Mouse (Mus musculus) hindbrain, embryonic 15.5 days (tissue): Measurements from ENCODE around the gene Rundc1. TPM values are rescaled to one million over a fixed set of nuclear protein-coding genes. Genes with fewer than 3 reads are reported as not detected.
"Not testable (repeated sequence)": the region's sequence is repeated elsewhere in the genome, so short reads cannot be mapped to it uniquely, and the experiment has no call there.

Experiments used
- ATAC-seq: fragments of 200-750 bp; cut with Nextera tagmentation; 2 replicates; pipeline ENCODE4 v1.8.0; 2017; ENCODE audit warnings: low read depth, moderate number of reproducible peaks, moderate TSS enrichment; ENCODE audit not compliant: low FRiP score
- H3K27ac ChIP-seq: fragments of 300-500 bp; sonication (generic); replicated peaks from 2 replicates; pipeline ENCODE4 v1.5.1; 2015; ENCODE audit warnings: mild to moderate bottlenecking, inconsistent platforms
- H3K27me3 ChIP-seq: fragments of 300-500 bp; sonication (generic); 2 replicates; pipeline ENCODE4 v1.6.1; 2015; ENCODE audit warnings: control low read depth, inconsistent platforms
- H3K36me3 ChIP-seq: fragments of 300-500 bp; sonication (generic); 2 replicates; pipeline ENCODE4 v1.6.1; 2015; ENCODE audit warnings: control low read depth, inconsistent platforms
- H3K4me1 ChIP-seq: fragments of 300-500 bp; sonication (generic); replicated peaks from 2 replicates; pipeline ENCODE4 v1.6.1; 2015; ENCODE audit warnings: control low read depth, inconsistent platforms
- H3K4me2 ChIP-seq: fragments of 300-500 bp; sonication (generic); 2 replicates; pipeline ENCODE4 v1.6.1; 2015; ENCODE audit warnings: moderate library complexity, mild to moderate bottlenecking, inconsistent platforms
- H3K4me3 ChIP-seq: fragments of 300-500 bp; sonication (generic); 2 replicates; pipeline ENCODE4 v1.5.1; 2015; ENCODE audit warnings: mild to moderate bottlenecking, inconsistent platforms
- H3K9ac ChIP-seq: fragments of 300-500 bp; sonication (generic); 2 replicates; pipeline ENCODE4 v1.6.1; 2015; ENCODE audit warnings: inconsistent platforms
- H3K9me3 ChIP-seq: fragments of 300-500 bp; sonication (generic); 2 replicates; pipeline ENCODE4 v1.6.1; 2016; ENCODE audit warnings: control low read depth, inconsistent platforms
- WGBS: fragments of 180-500 bp; shearing (Covaris S2); methylation state at CpG from one replicate; pipeline ENCODE4 v1.1.7; 2015; 5-methylcytosine and 5-hydroxymethylcytosine counted together
- polyA plus RNA-seq: library from polyadenylated mRNA; unstranded; fragments of >200 nt; fragmentation: Nextera tagmentation; extraction: Ambion mirVana; gene quantifications from 2 replicates; pipeline ENCODE4 v1.2.1, GENCODE M21; 2015

Gene Rundc1
- polyA plus RNA-seq, 1 experiment from 2014 or later: 32.0 TPM

GRCm38 (mm10) chr11:101460321-101460720 lies 35.4 kb downstream of the Rundc1 start:
- H3K36me3 ChIP-seq: peaks cover 58% of the 10 kb centered on the region
- WGBS: 92% methylated on average over 15 of the region's 15 CpGs
- H3K4me3 ChIP-seq: no peak overlapping the region
- no peak overlapping the region for H3K4me2 ChIP-seq
- peaks cover 31% of the 10 kb centered on the region for H3K4me1 ChIP-seq
- ATAC-seq: no peak
- H3K9ac ChIP-seq: no peak overlapping the region
- no peaks in the 10 kb centered on the region for H3K27me3 ChIP-seq
- H3K27ac ChIP-seq: no peak overlapping the region
- H3K9me3 ChIP-seq: no peaks in the 10 kb centered on the region

GRCm38 (mm10) chr11:101462141-101462540 lies 37.3 kb downstream of the Rundc1 start:
- peak overlapping the region; percentile 71 for H3K4me2 ChIP-seq
- ATAC-seq: no peak
- 56% methylated on average over 14 of the region's 14 CpGs for WGBS
- peaks cover 51% of the 10 kb centered on the region for H3K36me3 ChIP-seq
- no peaks in the 10 kb centered on the region for H3K9me3 ChIP-seq
- H3K27me3 ChIP-seq: no peaks in the 10 kb centered on the region
- H3K4me1 ChIP-seq: peaks cover 41% of the 10 kb centered on the region
- H3K27ac ChIP-seq: no peak overlapping the region; the same call in 1 of the 2 replicates
- H3K9ac ChIP-seq: no peak overlapping the region
- H3K4me3 ChIP-seq: no peak overlapping the region

GRCm38 (mm10) chr11:101462583-101463440 lies 37.9 kb downstream of the Rundc1 start:
- Histone ChIP-seq H3K4me3 (peak overlapping the region; percentile 95; the same call in 1 of the 2 replicates), H3K27me3 (no peaks in the 10 kb centered on the region), H3K27ac (no peak overlapping the region; the same call in 1 of the 2 replicates), H3K4me1 (peaks cover 47% of the 10 kb centered on the region), H3K9ac (no peak overlapping the region), H3K9me3 (no peaks in the 10 kb centered on the region), H3K4me2 (peak overlapping the region; percentile 71), H3K36me3 (peaks cover 45% of the 10 kb centered on the region)
- 24% methylated on average over 13 of the region's 13 CpGs for WGBS
- peak; percentile 37; the same call in 1 of the 2 replicates for ATAC-seq

- ATAC-seq: peak; percentile 1; the same call in 1 of the 2 replicates
These were observed 39.6 kb downstream of the Rundc1 start, which contains the start of gene Rnd2 for GRCm38 (mm10) chr11:101464211-101465100. Rnd2 (plus strand) TSS chr11:101464999.

GRCm38 (mm10) chr11:101465101-101465868 lies 40.4 kb downstream of the Rundc1 start:
- no peaks in the 10 kb centered on the region for H3K9me3 ChIP-seq
- H3K4me2 ChIP-seq: peak overlapping the region; percentile 71
- H3K27ac ChIP-seq: peak overlapping the region; percentile 96
- H3K36me3 ChIP-seq: peaks cover 21% of the 10 kb centered on the region
- H3K9ac ChIP-seq: peak overlapping the region; percentile 96
- peak overlapping the region; percentile 95 for H3K4me3 ChIP-seq
- peaks cover 62% of the 10 kb centered on the region for H3K4me1 ChIP-seq
- peak; percentile 43 for ATAC-seq
- H3K27me3 ChIP-seq: no peaks in the 10 kb centered on the region
- WGBS: under 1% methylated on average over 51 of the region's 51 CpGs

More at GRCm38 (mm10) chr11:101464211-101465100, 39.6 kb downstream of the Rundc1 start, which contains the start of gene Rnd2:
- H3K9me3 ChIP-seq: no peaks in the 10 kb centered on the region
- peak within 1 kb of the TSS; percentile 71 for H3K4me2 ChIP-seq
- no peaks in the 10 kb centered on the region for H3K27me3 ChIP-seq
- peak within 1 kb of the TSS; percentile 96 for H3K9ac ChIP-seq
- peaks cover 30% of the 10 kb centered on the region for H3K36me3 ChIP-seq
- 10% methylated on average over 12 of the region's 12 CpGs for WGBS
- peak within 1 kb of the TSS; percentile 95 for H3K4me3 ChIP-seq
- H3K4me1 ChIP-seq: peaks cover 56% of the 10 kb centered on the region
- peak within 1 kb of the TSS; percentile 96 for H3K27ac ChIP-seq

GRCm38 (mm10) chr11:101465869-101466551 lies 41.1 kb downstream of the Rundc1 start, which contains the start of gene Vat1:
Vat1 (minus strand) TSS chr11:101466230.
- Histone ChIP-seq H3K36me3 (peaks cover 15% of the 10 kb centered on the region), H3K9ac (peak within 1 kb of the TSS; percentile 96), H3K4me1 (peaks cover 65% of the 10 kb centered on the region), H3K4me3 (peak within 1 kb of the TSS; percentile 95), H3K27me3 (no peaks in the 10 kb centered on the region), H3K4me2 (peak within 1 kb of the TSS; percentile 81), H3K27ac (peak within 1 kb of the TSS; percentile 96), H3K9me3 (no peaks in the 10 kb centered on the region)
- peak; percentile 75 for ATAC-seq
- WGBS: under 1% methylated on average over 60 of the region's 60 CpGs

- H3K9me3 ChIP-seq, H3K9ac ChIP-seq, H3K27ac ChIP-seq, ATAC-seq, H3K36me3 ChIP-seq, H3K27me3 ChIP-seq: not testable (repeated sequence)
- 54% methylated on average over 5 of the region's 5 CpGs for WGBS
- H3K4me1 ChIP-seq: peaks cover 65% of the 10 kb centered on the region
- H3K4me2 ChIP-seq: peak overlapping the region; percentile 71
- H3K4me3 ChIP-seq: peak overlapping the region; percentile 95
These were observed 41.7 kb downstream of the Rundc1 start for GRCm38 (mm10) chr11:101466552-101466950.

GRCm38 (mm10) chr11:101467477-101468262 lies 42.8 kb downstream of the Rundc1 start:
- peak overlapping the region; percentile 85 for H3K9ac ChIP-seq
- no peaks in the 10 kb centered on the region for H3K27me3 ChIP-seq
- H3K9me3 ChIP-seq: no peaks in the 10 kb centered on the region
- peak overlapping the region; percentile 86 for H3K27ac ChIP-seq
- WGBS: under 1% methylated on average over 42 of the region's 54 CpGs
- H3K4me3 ChIP-seq: peak overlapping the region; percentile 95
- peak; percentile 56 for ATAC-seq
- H3K4me1 ChIP-seq: peaks cover 62% of the 10 kb centered on the region
- no peaks in the 10 kb centered on the region; the same call in 1 of the 2 replicates for H3K36me3 ChIP-seq
- peak overlapping the region; percentile 81 for H3K4me2 ChIP-seq

- Histone ChIP-seq H3K9ac (peak overlapping the region; percentile 85), H3K4me3 (peak overlapping the region; percentile 95), H3K4me1 (peaks cover 56% of the 10 kb centered on the region), H3K36me3 (no peaks in the 10 kb centered on the region; the same call in 1 of the 2 replicates), H3K27ac (peak overlapping the region; percentile 86), H3K27me3 (no peaks in the 10 kb centered on the region), H3K4me2 (peak overlapping the region; percentile 81), H3K9me3 (no peaks in the 10 kb centered on the region)
- ATAC-seq: peak; percentile 28
- under 1% methylated on average over 28 of the region's 31 CpGs for WGBS
These were observed 43.4 kb downstream of the Rundc1 start for GRCm38 (mm10) chr11:101468263-101468688.

GRCm38 (mm10) chr11:101468731-101469130 lies 43.8 kb downstream of the Rundc1 start:
- Histone ChIP-seq H3K9me3 (no peaks in the 10 kb centered on the region), H3K36me3 (no peaks in the 10 kb centered on the region; the same call in 1 of the 2 replicates), H3K9ac (peak overlapping the region; percentile 85), H3K4me1 (peaks cover 51% of the 10 kb centered on the region), H3K4me2 (peak overlapping the region; percentile 81), H3K27me3 (no peaks in the 10 kb centered on the region), H3K4me3 (peak overlapping the region; percentile 95), H3K27ac (peak overlapping the region; percentile 86)
- ATAC-seq: no peak
- WGBS: 3% methylated on average over 13 of the region's 13 CpGs
